Mouse (Mus musculus) naive thymus-derived CD4-positive, alpha-beta T cell, adult 2 months (primary cell): ENCODE results near the gene Tmem81.

Experiments
- DNase-seq: peaks from one replicate; pipeline ENCODE4 v3.0.0-alpha.2; 2011; ENCODE audit warnings: low read depth

Tmem81 gene

GRCm38 (mm10) chr1:132519734-132520133 is 13.7 kb downstream of the Tmem81 start:
- no peak for DNase-seq

DNA sequence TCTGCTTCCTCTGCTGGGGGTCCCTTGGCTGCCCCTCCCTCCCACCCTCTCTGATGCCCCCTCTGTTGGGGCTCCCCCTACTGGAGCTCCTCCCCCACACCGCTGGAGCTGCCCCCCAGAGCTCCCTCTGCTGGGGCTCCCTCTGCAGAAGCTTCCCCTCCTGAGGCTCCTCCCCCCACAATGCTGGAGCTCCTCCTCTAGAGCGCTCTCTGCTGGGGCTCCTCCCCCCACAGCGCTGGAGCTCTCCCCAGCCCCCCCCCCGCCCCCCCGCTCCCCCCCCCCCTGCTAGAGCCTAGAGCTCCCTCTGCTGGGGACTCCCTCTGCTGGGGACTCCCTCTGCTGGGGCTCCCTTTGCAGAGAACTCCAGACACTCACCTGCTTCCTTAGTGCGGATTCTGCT is 14.7 kb downstream of the Tmem81 start:
- peak; percentile 44 for DNase-seq

DNA sequence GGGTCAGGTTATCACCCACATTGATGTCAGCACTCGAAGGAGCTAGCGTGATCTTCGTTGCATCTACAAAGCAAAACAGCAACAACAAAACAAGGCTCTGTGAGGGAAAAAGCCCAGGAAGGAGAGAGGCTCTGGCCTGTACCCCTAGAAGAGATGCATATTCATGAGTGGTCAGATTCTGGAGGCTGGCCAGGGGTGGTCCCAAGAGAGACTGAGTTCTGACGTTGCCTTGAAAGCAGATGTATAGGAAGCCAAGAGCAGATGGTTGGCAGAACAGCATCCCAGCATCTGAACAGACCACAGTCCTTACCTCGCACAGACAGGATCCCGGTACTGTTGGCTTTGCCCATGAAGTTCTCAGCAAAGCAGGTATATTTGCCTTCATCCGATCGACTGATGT is 17.0 kb downstream of the Tmem81 start:
- no peak for DNase-seq

- peak; percentile 56 for DNase-seq
These were observed 17.9 kb downstream of the Tmem81 start for GRCm38 (mm10) chr1:132523920-132524319.

DNA sequence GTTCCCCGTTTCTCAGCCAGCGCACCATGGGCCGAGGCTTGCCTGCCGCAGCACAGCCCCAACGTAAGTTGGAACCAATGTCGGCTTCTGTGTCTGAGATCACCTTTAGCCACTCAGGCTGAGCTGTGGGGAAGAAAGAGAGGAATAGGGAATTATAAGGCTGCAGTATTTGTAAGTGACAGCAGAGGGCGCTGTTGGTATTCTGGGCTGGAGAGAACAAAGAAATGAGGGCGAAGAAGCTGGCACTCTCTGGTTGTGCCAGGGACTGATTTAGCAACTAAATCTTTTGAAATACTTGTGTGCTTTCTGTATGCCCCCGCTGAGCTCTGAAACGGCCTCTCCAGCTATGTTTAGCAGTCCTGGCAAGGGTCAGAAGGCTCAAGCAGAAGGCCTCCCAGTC is 19.8 kb downstream of the Tmem81 start:
- DNase-seq: peak; percentile 60

DNA sequence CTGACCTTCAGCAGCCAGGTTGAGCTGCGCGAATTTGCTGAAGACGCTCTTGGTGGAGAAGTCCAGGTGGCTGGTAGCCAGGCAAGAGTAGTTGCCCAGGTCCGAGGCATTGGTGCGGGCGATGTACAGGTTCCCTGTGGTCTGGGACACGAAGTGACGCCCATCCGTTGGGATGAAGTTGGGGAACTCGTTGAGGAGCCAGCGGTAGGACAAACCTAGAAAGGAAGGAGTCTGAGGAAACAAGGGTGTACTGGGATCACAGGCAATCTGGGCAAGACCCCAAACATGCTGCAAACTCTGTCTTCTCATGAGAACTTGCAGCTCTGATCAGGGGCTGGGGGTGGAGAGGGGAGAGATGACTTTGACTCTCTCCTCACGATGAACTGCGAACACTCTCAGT is 22.0 kb downstream of the Tmem81 start:
- no peak for DNase-seq

DNA sequence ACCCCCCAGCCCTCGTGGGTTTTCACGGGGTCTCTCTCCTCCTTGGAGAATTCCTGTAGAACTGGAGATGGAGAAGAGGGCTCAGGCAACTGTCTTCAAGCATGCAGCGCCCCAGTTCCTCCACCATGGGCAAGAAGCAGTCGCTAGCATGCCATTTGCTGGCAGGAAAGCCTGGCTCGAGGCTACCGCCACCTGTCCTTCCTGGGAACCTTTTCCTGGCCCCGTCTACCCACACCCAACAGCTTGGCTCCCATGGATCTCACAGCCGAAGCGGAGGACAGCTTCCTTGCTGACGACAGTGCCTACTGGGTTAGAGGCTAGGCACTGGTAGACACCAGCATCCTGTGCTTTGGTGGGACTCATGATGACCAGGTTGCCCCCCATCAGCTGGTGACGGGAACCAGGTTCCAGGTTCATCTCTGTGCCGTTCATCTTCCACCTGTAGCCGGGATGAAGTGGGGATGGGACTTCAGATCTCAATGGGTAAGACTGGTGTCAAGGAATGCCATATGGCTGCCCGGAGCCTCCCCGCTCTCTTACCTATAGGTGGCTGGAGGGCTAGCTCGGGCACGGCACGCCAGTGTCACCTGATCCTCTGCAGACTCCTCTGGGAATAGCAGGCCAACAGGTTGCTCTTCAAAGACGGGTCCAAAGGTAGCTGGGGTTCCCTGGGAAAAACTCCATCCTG is 22.8 kb downstream of the Tmem81 start:
- no peak for DNase-seq

GRCm38 (mm10) chr1:132530631-132531191 is 24.7 kb downstream of the Tmem81 start:
- DNase-seq: no peak

GRCm38 (mm10) chr1:132532521-132532920 is 26.5 kb downstream of the Tmem81 start:
- no peak for DNase-seq

- no peak for DNase-seq
These were observed 27.8 kb downstream of the Tmem81 start for GRCm38 (mm10) chr1:132533840-132534239.

GRCm38 (mm10) chr1:132535541-132535940 is 29.5 kb downstream of the Tmem81 start:
- no peak for DNase-seq

DNA sequence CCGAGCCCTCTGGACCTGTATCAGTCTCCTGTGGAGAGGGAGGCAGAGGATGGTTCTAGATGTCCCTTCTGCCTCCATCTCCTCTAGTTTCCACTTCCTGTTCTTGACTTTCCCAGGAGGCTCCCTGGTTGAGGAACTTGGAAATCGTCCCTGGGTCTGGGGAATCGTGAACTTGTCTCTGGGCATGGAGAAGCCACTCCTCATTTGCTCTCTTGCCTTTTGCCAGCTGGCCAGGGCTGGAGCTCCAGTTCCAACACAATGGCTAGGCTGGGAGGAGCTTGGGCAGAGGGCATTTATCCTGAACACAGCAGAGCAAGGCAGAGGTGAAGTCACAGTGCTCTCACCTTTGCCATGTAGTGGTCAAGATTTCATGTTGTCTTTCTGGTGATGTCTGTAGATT is 30.4 kb downstream of the Tmem81 start:
- no peak for DNase-seq

GRCm38 (mm10) chr1:132537736-132538135 is 31.7 kb downstream of the Tmem81 start:
- DNase-seq: no peak

GRCm38 (mm10) chr1:132540701-132541100 is 34.7 kb downstream of the Tmem81 start:
- DNase-seq: no peak

DNA sequence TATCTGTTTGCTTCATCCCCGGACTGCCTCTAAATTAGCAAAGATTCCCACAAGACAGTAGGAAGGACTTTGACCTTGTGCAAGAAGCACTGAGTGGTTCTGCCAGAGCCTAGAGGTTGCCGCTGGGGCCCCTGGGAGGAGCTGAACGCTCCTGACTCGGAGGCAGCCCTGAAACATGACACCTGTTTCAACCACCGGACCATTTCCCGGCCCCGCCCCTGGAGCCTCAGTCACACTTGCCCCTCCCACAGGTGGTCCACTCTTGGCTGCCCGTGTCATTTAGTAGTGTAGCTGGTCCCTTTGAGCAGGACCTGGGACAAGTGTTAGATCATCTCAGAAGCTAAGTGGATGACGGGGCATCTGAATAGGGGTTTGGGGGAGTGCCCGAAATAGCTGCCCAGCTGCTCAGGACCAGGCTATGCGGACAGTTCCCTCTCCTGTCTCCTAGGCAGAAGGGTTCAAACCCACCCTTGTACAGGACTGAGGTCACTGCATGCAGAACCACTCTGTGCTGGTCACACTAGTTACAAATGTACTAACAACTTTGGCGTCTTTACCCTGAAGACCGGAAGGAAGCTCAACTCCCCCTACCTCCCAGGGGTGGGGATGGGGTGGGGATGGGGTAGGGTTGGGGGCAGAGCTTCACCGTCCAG is 35.3 kb downstream of the Tmem81 start:
- no peak for DNase-seq

GRCm38 (mm10) chr1:132541824-132542599 is 36.0 kb downstream of the Tmem81 start:
- DNase-seq: no peak

DNA sequence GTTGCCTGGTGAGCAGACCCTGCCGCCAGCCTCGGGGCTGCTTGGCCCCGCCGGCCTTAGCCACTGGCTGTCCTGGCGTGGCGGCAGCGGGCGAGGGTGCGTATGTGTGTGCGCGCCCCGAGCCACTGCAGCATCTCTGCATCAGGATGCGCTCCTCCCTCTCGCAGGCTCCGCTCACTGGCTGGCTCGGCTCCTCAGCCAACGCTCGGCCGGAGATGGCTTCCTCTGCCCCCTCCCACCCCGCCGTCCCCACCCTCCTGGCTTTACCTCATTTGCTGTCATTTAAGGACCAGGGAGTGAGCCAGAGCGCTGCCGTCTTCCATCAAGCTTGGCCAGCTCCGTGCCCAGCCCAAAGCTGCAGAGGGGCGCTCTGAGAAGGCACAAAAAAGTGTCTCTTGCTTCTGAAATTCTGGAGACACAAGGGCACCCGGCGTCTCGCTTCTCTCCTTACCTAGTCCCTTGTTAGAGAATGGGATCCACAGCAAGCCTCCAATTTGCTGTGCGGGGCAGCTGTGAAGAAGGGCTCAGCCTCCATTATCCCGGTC is 36.8 kb downstream of the Tmem81 start, which contains the start of gene Cntn2:
Gene Cntn2, minus strand, starts transcription at position 495 of the 545 bp plus-strand sequence.
- no peak for DNase-seq

DNA sequence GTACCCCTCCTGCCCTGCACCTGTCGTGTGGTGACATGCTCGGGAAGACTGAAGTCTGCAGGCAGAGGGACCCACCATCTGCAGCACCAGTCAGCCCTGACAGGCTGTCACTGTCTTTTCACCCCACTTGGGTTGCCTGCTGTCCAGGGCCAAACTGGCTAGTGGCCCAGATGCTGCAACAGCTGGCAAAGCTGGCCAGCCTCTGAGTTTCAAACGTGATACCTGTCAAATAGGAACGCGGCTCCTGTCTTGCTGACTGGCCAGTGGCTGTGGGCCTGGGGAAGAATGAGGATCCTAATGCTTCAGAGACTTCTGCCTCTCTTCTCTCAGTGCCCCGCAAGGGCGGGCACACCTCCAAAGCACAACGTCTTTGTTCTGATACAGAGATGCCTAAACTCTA is 37.8 kb downstream of the Tmem81 start:
- no peak for DNase-seq

DNA sequence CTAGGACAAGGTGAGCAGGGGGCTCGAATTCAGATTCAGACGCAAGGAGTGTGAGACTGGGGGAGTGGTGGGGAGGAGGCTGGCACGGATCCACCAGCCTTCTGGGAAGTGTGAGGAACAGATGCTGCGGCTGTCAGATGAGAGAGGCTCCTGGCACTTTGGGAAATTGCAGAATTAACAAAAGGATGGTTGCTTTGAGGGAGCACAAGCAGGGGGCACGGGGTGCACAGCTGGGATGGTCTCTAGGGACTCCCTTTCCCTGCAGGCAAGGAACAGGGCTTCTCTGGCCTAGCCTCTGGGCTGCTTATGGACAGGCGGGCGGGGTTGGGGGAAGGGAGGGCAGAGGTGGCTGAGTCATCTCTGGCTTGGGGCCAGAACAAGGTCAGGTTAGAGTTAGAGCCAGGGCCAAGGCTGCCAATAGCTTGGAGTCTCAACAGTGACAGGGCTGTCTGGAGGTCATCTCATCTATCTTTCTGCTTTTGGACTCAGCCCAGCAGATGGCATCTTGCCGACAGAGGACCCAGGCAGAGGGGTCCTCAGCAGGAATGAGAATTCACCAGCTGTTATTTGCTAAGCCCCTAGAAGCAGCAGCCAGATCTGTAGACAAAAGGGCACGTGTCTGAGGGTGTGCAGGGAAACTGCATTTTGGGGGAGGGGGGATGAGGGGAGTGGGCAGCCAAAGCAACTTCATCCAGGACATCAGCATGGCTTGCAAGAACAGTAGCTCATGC is 52.0 kb downstream of the Tmem81 start:
- DNase-seq: no peak
